8 mouse cellular contexts compared by ENCODE assay signal in the genomic region with DNA sequence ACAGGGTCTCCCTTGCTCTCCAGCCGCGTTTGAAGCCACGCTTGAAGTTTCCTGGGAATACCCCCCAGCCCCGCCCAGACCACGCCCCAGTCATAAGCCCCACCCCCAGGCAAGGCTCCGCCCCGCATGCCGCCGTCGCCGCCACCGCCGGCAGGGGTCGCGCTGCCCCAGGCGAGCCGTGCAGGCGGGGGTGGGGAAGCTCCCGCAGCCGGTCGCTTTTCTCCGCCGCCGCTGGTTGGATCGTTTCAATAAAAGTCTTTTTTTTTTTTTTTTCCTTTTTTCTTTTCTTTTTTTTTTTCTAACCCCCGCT. TPM values are rescaled to one million over a fixed set of nuclear protein-coding genes. Genes with fewer than 3 reads are reported as not detected.
DNase-seq lines count a peak whose midpoint lies in the region; ATAC-seq and TF ChIP-seq lines count a peak whose summit lies in the region.

No protein-coding gene starts in this region.

- no peak for DNase-seq in Patski (ENCODE audit: low read depth, low spot score)
- peak; percentile 84 for DNase-seq in cerebellum, adult 9-11 months
- peak; percentile 92 for DNase-seq in hindbrain, embryonic 10.5 days (ENCODE audit: low spot score)
- DNase-seq in left cerebral cortex, adult 18-20 months (ENCODE audit: low spot score in 2 of 2), result peak; percentile 82 to 88
- peak; percentile 72 to 76 for DNase-seq in right cerebral cortex, adult 2 months (ENCODE audit: low spot score in 2 of 2)
- DNase-seq in urinary bladder, adult 2 months (ENCODE audit: low spot score), result peak; percentile 84

- H3K27me3 ChIP-seq in Patski, result no peaks in the 10 kb centered on the region
- no peaks in the 10 kb centered on the region for H3K27me3 ChIP-seq in hindbrain, embryonic 10.5 days (ENCODE audit: insufficient read depth, poor library complexity, severe bottlenecking)

- H3K4me1 ChIP-seq in hindbrain, embryonic 10.5 days (replicated peaks), result peaks cover 38% of the 10 kb centered on the region

- TF ChIP-seq CTCF in Patski (IDR thresholded peaks at IDR 0.05), result peak; percentile 99

- peak; percentile 92 for ATAC-seq in Patski
- peak; percentile 73 for ATAC-seq in frontal cortex, adult (ENCODE audit: low TSS enrichment)
- peak; percentile 88 for ATAC-seq in megakaryocyte, adult 5-6 weeks (ENCODE audit: poor library complexity, severe bottlenecking)

- 0% methylated on average over 26 of the region's 26 CpGs for WGBS in hindbrain, embryonic 10.5 days

- H3K4me3 ChIP-seq in hindbrain, embryonic 10.5 days, result peak overlapping the region; percentile 99

- no peaks in the 10 kb centered on the region for H3K36me3 ChIP-seq in hindbrain, embryonic 10.5 days

- CTCF ChIA-PET in Patski (lab: Charles Lee), result interaction anchor here (1.0 to 2.6 kb wide), 4 partner anchors 35 to 132 kb away, joined by 3 to 11 read pairs (median 7); no protein-coding TSS in a partner anchor

- in situ Hi-C loops in Patski (cut with MboI; ENCODE audit: low pct_unique_long_range_greater_than_20kb), result loop anchor here (10.0 kb wide), 2 partner anchors 74 to 264 kb away; no protein-coding TSS in a partner anchor

- POLR2A ChIA-PET in Patski (lab: Charles Lee), result interaction anchor here (0.7 to 1.9 kb wide), 8 partner anchors 21 to 132 kb away, joined by 3 to 6 read pairs (median 4); a partner anchor contains a TSS

- no peaks in the 10 kb centered on the region for H3K9me3 ChIP-seq in hindbrain, embryonic 10.5 days

- peak overlapping the region; percentile 99 for H3K27ac ChIP-seq in hindbrain, embryonic 10.5 days

RNA-seq across cellular contexts. Expression of a gene that starts 0.2 kb away (rescaled TPM):
- 29.9 TPM for polyA plus RNA-seq in Patski (2021)
- 20.6 and 22.6 TPM in 2 replicates for polyA plus RNA-seq in hindbrain, embryonic 10.5 days (2016; fragmentation: Nextera tagmentation; extraction: Ambion mirVana)
- 100 to 1,000 TPM; 220 to 224 TPM for total RNA-seq in left cerebral cortex, adult 18-20 months (2021)
- 33.0 and 36.3 TPM in 2 replicates for total RNA-seq in megakaryocyte, adult 5-6 weeks (2015)
- 36.5 and 41.5 TPM in 2 replicates for total RNA-seq in megakaryocyte, adult 5-6 weeks (2017)
- 27.2 and 27.6 TPM in 2 replicates for polyA plus RNA-seq in urinary bladder, adult 2 months (2012; rRNA removed)
